Mouse (Mus musculus) layer of hippocampus, adult 11-12 months (tissue): ENCODE data around the gene Gm38100.

Experiments used
- DNase-seq: peaks from one replicate; pipeline ENCODE4 v3.0.0; 2022; ENCODE audit warnings: low spot score

The Gm38100 gene

DNA sequence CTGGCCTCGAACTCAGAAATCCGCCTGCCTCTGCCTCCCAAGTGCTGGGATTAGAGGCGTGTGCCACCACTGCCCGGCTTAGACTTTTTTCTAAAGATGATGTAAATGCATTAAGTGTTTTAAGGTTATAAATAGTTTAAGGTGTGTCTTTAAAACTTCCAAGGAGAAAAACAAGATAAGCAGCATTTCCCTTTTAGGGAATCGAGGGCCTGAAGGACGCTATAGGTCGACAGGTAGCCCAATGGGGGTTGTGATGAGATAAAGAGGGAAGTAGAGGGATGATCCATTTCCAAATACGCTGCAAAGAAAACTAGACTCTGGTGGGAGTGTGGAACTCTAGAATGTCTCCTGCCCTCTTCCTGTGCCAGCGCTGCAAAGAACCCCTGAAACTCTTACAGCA lies at the start of gene Gm38100:
Gm38100 (plus strand) TSS at position 301 of the 400 bp plus-strand sequence.
- DNase-seq: no peak

DNA sequence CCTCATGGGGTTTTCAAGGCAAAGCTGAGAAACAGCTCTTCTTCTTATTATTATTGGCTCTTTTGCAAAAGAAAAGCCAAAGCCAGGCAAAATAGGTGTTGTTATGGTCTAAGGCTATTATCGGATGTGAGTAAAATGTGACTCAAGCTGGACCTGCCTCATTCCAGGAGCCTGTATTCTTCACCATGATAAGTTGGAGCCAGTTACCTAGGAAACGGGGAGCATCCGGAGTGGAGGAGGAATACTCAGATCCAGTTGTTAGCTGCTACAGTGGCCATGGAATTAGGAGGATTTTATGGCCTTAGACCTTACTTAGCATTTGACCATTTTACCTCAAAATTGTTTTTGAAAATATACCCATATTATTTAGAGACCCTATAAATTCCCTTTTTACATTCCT lies 49.4 kb upstream of the Gm38100 start:
- no peak for DNase-seq

GRCm38 (mm10) chr1:175872028-175872816 lies 47.9 kb upstream of the Gm38100 start:
- DNase-seq: no peak

DNA sequence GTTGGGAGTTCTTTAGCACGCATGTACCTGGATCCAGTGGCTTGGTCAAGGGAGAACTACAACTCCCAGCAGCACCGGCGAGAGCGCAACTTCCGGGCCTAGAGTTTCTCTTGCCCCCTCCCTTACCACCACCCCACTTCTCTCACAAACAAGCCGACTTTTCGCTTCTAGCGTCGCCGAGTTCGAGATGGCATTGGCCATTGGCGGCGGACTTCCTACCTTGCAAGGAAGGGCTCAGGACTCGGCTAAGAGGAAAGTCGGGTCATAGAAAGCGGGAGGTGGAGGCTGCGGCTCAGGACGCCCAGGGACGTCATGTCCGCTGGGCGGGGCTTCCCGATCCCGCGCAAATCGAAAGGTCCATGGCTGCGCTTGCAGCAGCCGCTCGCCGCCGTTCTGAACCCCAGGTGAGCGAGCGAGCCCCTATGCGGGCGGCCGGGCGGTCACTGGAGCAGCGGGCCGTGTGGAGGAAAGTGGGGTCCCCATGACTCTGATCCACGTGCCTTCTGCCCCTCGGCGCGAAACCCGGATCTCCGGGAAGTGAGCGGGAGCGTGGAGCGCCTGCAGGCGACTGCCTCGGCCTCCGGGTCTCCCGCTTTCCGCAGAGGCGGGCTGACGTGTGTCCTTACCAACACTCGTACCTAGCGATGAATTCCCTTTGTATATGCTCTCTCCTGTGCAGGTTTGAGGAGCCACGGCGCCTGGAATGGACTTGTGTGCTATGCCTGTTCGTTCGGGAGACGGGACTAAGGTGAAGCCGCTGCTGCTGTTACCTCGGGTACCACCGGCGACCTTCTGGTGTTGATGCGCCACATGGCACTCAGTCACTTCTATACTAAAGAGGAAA lies 39.5 kb upstream of the Gm38100 start, which contains the start of gene Exo1:
Exo1 (plus strand) TSS at position 129 of the 844 bp plus-strand sequence.
- peak; percentile 81 for DNase-seq

DNA sequence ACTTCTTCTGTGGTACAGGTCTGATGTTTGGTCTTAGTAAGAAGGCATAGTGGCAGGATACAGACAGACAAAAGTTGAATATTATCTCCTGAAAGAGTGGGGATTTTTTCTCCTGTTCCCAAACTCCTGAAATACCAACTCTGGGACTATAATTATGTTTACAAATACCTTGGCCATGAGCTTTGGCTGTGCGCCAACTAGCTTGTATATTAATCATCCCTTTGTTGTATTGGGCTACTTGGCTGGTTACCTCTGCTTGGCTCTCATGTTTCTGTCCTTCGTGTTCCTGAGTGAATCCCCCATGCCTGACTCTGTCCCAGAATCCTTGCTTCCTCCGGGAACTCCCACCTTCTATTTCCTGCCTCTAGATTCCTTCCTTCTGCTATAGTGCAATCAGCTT lies 36.7 kb upstream of the Gm38100 start:
- no peak for DNase-seq

DNA sequence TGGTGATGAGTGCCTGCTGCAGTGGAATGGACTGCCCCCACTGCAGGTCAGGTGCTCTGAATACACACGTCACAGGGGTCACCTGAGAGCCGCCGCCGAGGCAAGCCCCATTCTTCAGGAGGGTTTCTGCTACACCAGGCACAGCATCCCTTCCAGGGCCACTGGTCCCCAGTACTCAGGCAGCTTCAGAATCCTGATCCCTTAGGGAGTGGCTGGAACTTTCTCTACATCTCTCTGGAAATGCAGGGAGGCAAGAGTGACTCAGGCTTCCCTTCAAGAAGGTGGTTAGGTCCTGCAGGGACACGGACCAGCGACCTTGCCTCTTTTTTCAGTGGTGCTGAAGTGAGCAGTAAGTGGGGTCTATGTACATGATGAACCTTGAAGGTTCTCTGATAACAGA lies 26.9 kb upstream of the Gm38100 start:
- DNase-seq: no peak

GRCm38 (mm10) chr1:175893726-175894125 lies 26.4 kb upstream of the Gm38100 start:
- no peak for DNase-seq

- DNase-seq: no peak
Measured at GRCm38 (mm10) chr1:175911207-175911606, 8.9 kb upstream of the Gm38100 start.

- no peak for DNase-seq
Measured at GRCm38 (mm10) chr1:175912038-175912437, 8.1 kb upstream of the Gm38100 start.

- no peak for DNase-seq
Measured at GRCm38 (mm10) chr1:175913728-175914303, 6.3 kb upstream of the Gm38100 start.

DNA sequence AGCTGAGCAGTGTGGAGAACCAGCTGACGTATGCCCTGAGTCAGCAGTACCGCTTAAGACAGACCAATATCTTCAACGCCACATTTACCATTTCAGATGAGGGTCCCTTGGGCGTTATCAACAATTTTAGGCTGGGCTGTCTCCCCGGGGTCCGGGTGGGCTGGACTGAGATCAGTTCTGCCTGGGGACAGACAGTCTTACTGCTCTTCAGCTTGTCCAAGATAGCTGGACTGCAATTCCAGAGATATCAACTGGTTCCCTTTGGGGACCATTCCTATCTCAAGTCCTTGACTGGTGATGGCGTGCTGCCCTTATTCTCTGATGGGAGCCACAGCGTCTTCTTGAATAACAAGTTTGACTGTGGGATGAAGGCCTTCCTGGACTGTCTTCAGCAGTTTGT lies 962 bp downstream of the Gm38100 start:
- DNase-seq: no peak

- DNase-seq: peak; percentile 83
Measured at GRCm38 (mm10) chr1:175923848-175924787, 4.0 kb downstream of the Gm38100 start.

DNA sequence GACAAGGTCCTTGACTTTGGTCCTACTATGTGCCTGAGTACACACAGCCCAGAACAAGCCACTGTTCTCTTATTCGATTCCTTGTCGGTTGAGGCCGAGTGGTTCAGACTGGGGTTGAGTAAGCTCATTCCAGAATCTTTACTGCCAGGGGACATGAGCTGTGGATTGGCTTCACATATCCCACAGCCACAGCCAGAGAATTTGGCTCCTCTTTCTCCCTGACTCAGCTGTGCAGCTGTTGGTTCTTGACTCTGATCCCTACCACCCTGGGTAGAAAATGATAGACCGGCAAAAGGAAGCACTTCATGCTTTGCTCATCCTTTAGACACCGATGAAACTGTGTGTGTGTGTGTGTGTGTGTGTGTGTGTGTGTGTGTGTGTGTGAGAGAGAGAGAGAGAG lies 11.3 kb downstream of the Gm38100 start:
- no peak for DNase-seq

DNA sequence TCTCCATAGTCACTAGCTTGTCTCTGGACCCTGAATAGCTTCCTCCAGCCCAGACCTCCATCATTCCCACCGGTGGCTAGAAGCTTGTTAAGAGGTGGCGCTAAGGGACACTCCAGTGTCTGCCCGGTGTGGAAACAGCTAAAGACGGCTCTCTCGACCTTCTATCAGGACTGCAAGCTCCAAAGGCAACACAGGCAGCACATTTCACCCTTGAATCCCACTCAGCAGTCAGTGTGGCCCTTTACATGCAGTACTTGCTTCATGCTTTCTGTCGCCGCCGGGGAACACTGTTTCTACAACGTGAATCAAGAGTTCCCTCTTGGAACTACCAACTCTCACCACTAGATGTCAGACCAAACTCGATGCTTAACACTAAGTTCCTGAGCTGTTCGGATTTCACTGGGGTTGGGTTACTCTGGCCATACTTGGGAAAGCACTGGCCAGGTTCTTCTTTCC lies 16.2 kb downstream of the Gm38100 start:
- peak; percentile 84 for DNase-seq

DNA sequence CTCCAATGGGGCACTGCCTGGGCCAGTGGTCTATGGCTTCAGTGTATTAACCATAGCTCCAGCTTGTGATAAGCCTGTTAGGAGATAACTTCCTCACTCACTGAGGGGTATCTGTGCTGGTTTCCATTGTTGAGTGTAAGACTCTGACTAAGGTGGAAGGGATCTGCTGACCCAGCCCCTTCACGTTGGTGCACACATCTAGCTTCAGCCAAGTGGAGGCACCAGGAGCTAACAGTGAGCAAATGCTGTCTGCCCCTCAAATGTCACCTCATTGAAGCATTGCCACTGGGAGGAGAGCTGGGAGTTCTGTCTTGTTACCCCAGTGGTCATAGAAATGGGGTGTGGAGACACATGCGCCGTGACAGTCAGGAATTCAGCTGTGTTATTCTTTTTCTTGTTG lies 18.6 kb downstream of the Gm38100 start:
- no peak for DNase-seq

DNA sequence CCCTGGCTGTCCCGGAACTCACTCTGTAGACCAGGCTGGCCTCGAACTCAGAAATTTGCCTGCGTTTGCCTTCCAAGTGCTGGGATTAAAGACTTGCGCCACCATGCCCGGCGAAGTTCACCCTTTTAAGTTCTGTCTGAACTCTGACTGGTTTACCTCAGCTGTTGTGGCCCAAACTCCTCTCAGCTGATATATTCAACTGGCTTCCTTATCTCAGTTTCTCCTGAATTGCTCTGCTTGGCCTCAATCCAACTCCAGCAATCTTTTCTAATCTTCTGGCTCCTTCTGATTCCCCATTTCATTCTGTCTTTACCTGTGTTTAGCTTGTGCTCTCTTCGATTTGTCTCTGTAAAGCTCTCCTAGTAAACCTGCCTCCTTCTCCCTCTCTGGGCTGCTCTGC lies 23.0 kb downstream of the Gm38100 start:
- no peak for DNase-seq

- DNase-seq: no peak
Measured at GRCm38 (mm10) chr1:175946718-175947315, 26.7 kb downstream of the Gm38100 start.

GRCm38 (mm10) chr1:175950421-175950820 lies 30.3 kb downstream of the Gm38100 start:
- no peak for DNase-seq

- no peak for DNase-seq
Measured at GRCm38 (mm10) chr1:175950851-175951250, 30.7 kb downstream of the Gm38100 start.

- DNase-seq: no peak
Measured at GRCm38 (mm10) chr1:175961786-175962185, 41.7 kb downstream of the Gm38100 start.
